Mouse (Mus musculus): ENCODE results near the gene Cldn16. TPM values are rescaled to one million over a fixed set of nuclear protein-coding genes. Genes with fewer than 3 reads are reported as not detected.

Cldn16 gene
- not detected in 2 replicates for polyA plus RNA-seq (2015; fragmentation: Nextera tagmentation; extraction: Ambion mirVana)

DNA sequence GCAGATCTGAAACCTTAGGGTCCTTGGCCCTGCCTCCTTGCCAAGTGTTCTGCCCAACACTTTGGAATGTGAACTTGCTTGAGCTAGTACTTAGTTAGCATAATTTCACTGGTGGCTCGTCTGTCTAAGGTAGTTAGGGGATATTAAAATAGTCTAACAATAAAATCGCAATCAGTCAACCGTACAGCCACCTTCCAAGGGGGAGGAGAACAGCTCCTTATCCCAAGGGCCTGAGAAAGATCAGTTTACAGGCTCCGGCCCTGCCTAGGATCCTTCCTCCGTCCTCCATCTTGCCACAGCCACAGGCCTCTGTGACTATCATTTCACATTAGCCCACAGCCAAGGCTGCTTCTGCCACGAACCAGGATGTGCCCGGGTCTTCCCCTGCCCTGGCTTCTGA lies at the start of gene Cldn16:
Gene Cldn16, plus strand, starts transcription at position 301 of the 400 bp plus-strand sequence.
- ATAC-seq (ENCODE audit: low read depth): no peak
- Histone ChIP-seq H3K4me1 (replicated peaks) (no peaks in the 10 kb centered on the region), H3K9me3 (no peaks in the 10 kb centered on the region), H3K36me3 (no peaks in the 10 kb centered on the region), H3K9ac (no peak within 1 kb of the TSS), H3K27ac (replicated peaks) (no peak within 1 kb of the TSS), H3K27me3 (no peaks in the 10 kb centered on the region), H3K4me2 (no peak within 1 kb of the TSS), H3K4me3 (no peak within 1 kb of the TSS)
- 83% methylated on average over 7 of the region's 7 CpGs for WGBS

DNA sequence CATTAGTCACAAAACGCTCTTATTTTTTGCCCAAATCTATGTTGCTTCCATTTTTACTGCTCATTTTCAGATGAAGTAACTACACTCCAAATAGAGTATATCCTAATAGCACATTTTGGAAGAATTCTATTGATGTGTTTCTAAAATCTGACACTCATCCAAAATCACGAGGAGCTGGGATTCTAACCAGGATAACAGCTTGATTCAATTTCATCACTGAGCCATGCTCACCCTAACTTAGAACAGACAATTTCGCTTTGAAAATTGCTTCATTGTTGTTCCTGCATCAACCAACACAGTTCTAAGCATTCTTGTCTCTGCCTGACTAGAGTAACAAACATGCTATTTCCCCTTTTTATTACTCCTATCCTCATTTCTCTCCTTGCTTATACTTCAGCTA lies 44.3 kb upstream of the Cldn16 start:
- no peak for ATAC-seq (ENCODE audit: low read depth)
- Histone ChIP-seq H3K4me1 (replicated peaks) (no peaks in the 10 kb centered on the region), H3K4me2 (no peak overlapping the region), H3K9ac (no peak overlapping the region), H3K36me3 (no peaks in the 10 kb centered on the region), H3K27ac (replicated peaks) (no peak overlapping the region), H3K9me3 (no peaks in the 10 kb centered on the region), H3K27me3 (no peaks in the 10 kb centered on the region), H3K4me3 (no peak overlapping the region)
- WGBS: 91% methylated on average over 3 of the region's 3 CpGs

DNA sequence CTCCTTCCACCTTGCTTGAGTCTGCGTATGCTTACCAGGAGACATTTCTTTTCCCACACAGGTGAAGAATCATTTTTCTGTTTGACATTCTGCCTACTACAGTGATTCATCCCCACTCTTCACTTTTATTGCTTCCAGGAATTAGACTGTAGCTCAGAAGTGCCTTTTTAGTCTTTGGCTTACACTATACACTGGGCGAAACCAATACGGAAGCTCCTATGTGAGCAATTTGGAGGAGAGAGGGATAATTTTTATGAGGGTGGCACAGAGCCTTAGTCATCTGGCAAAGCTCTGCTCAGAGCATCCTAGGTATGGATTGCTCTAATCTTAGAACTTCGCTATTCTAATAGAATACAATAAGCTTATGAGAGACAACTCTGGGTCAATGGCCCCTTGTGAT lies 40.9 kb upstream of the Cldn16 start:
- no peaks in the 10 kb centered on the region for H3K36me3 ChIP-seq
- H3K4me1 ChIP-seq (replicated peaks): no peaks in the 10 kb centered on the region
- ATAC-seq (ENCODE audit: low read depth): no peak
- no peak overlapping the region for H3K9ac ChIP-seq
- H3K4me3 ChIP-seq: no peak overlapping the region
- no peak overlapping the region for H3K4me2 ChIP-seq
- no peak overlapping the region for H3K27ac ChIP-seq (replicated peaks)
- H3K9me3 ChIP-seq: no peaks in the 10 kb centered on the region
- 92% methylated on average over 4 of the region's 4 CpGs for WGBS
- no peaks in the 10 kb centered on the region for H3K27me3 ChIP-seq

DNA sequence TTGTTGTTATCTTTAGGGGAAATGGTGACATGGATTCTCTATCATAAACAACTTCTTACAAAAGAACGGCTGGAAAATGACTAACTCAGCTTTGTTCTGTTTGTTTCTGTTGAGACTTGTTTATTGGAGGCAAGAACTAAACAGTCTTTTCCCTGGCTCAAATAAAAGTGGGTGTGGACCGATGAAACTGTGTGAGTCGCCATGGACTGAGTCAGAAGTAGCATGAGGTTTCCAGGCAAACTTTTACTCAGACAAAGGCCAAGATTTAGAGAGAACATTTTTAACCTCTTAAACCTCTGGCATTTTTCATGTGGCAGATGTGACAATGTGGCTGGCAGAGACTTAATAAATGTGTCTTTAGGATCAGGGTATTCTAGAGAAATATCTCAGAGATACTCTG lies 32.7 kb upstream of the Cldn16 start:
- no peak for ATAC-seq (ENCODE audit: low read depth)
- Histone ChIP-seq H3K9me3 (no peaks in the 10 kb centered on the region), H3K4me3 (no peak overlapping the region), H3K9ac (no peak overlapping the region), H3K36me3 (no peaks in the 10 kb centered on the region), H3K27ac (replicated peaks) (no peak overlapping the region), H3K4me2 (no peak overlapping the region), H3K27me3 (no peaks in the 10 kb centered on the region), H3K4me1 (replicated peaks) (no peaks in the 10 kb centered on the region)
- WGBS: 81% methylated on average over 3 of the region's 3 CpGs

DNA sequence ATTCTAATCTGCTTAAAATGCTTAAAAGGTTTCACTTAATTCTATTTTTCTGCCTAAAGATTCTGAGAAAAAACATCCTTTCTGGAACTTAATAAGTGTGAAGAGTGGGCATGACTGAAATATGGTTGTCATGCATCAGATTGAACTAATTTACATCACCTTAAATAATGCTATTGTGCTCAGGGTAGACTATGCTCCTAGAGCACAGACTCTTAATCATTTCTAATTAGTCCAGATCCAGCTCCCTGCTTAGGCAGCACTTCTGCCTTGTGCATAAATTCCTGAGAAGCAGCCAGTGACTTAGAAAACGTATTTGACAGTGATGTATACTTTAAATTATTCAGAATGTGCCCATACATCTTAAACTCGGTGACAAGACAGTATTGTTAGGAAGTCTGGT lies 29.4 kb upstream of the Cldn16 start:
- H3K4me2 ChIP-seq: no peak overlapping the region
- H3K27ac ChIP-seq (replicated peaks): no peak overlapping the region
- no peaks in the 10 kb centered on the region for H3K36me3 ChIP-seq
- ATAC-seq (ENCODE audit: low read depth): no peak
- 26% methylated on average over 2 of the region's 2 CpGs for WGBS
- H3K4me3 ChIP-seq: no peak overlapping the region
- H3K9me3 ChIP-seq: no peaks in the 10 kb centered on the region
- H3K27me3 ChIP-seq: no peaks in the 10 kb centered on the region
- no peaks in the 10 kb centered on the region for H3K4me1 ChIP-seq (replicated peaks)
- H3K9ac ChIP-seq: no peak overlapping the region

DNA sequence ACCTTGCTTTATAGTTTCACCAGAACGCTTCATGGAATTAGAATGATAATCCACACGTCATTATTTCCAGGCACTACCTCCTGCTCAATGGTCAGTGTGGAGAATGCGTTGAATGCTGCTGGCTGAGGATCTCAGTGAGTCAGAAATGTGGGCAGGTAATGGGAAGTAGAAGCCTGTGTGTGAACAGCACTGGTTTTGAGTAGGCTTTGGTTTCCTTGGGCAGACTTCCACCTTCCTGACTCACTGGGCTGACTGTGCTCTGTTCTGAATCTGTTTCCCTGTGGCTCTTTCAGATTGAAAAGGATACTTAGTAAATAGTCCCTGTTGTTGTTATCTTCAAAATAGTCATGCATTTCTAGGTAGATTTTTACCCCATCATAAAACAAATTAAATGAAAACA lies 22.9 kb upstream of the Cldn16 start:
- no peak overlapping the region for H3K9ac ChIP-seq
- no peaks in the 10 kb centered on the region for H3K9me3 ChIP-seq
- no peaks in the 10 kb centered on the region for H3K4me1 ChIP-seq (replicated peaks)
- H3K27me3 ChIP-seq: no peaks in the 10 kb centered on the region
- no peak overlapping the region for H3K4me2 ChIP-seq
- H3K27ac ChIP-seq (replicated peaks): no peak overlapping the region
- H3K4me3 ChIP-seq: no peak overlapping the region
- no peak for ATAC-seq (ENCODE audit: low read depth)
- whole genome bisulfite sequencing: 85% methylated on average over 3 of the region's 3 CpGs
- H3K36me3 ChIP-seq: no peaks in the 10 kb centered on the region

DNA sequence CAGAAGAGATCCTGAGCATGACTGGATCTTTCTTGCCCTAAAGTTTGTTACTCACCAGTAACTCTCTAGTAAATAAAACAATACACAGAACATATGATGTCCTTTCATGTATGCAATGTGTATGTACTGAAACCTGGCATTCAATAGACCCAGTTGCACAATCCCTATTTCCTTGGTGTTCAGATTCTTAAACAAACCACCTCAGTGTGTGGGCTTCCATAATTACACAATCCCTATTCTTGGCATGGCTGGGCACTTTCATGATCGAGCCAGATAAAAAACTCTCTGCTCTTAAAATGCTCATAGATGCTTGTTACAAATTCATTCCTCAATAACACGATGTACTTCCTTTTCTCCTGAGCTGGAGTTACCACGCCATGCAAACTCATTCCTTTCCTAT lies 21.8 kb upstream of the Cldn16 start:
- Histone ChIP-seq H3K4me3 (no peak overlapping the region), H3K36me3 (no peaks in the 10 kb centered on the region), H3K27ac (replicated peaks) (no peak overlapping the region), H3K4me2 (no peak overlapping the region), H3K9me3 (no peaks in the 10 kb centered on the region), H3K9ac (no peak overlapping the region), H3K4me1 (replicated peaks) (no peaks in the 10 kb centered on the region), H3K27me3 (no peaks in the 10 kb centered on the region)
- WGBS: 90% methylated on average over 3 of the region's 3 CpGs
- ATAC-seq (ENCODE audit: low read depth): no peak

DNA sequence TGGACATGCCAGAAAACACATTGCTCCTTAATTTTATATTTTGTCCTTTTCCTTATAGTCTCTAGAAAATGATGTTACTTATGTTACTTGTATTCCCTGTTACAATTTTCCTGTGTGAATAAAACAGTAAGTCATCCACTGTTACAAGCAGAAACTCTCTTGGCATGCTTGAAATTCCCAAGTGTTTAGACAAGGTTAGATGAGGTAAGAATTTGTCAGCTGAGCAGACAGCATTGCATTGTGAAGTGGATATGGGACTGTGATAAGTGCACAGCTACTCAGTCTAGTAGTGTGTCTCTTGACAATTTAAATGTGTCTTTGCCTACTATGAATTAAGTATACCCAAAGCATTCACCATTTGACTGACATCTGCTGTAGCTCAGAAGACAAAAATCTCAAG lies 18.1 kb upstream of the Cldn16 start:
- no peaks in the 10 kb centered on the region for H3K4me1 ChIP-seq (replicated peaks)
- H3K4me3 ChIP-seq: no peak overlapping the region
- H3K27ac ChIP-seq (replicated peaks): no peak overlapping the region
- no peaks in the 10 kb centered on the region for H3K9me3 ChIP-seq
- H3K9ac ChIP-seq: no peak overlapping the region
- H3K27me3 ChIP-seq: no peaks in the 10 kb centered on the region
- H3K4me2 ChIP-seq: no peak overlapping the region
- no peak for ATAC-seq (ENCODE audit: low read depth)
- H3K36me3 ChIP-seq: no peaks in the 10 kb centered on the region

DNA sequence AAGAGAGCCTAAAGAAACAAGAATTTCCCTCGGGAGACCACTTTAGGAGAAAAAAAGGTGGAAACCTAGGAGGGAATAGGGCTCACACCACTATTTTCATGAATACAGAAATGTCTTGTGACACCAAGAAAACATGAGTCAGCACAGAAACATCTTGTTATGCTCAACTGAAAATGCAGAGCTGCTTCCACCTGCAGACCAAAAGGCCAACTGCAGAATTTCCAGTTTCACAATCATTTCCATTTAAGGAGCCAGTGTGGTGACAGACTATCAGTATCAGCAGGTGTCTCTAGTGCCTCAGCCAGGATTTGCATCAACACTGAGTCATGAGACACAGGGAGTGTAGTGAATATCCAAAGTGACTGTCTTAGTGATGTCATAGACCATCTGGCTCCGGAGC lies 15.3 kb upstream of the Cldn16 start:
- ATAC-seq (ENCODE audit: low read depth): no peak
- H3K4me2 ChIP-seq: no peak overlapping the region
- 79% methylated on average over 2 of the region's 2 CpGs for WGBS
- no peaks in the 10 kb centered on the region for H3K27me3 ChIP-seq
- H3K9me3 ChIP-seq: no peaks in the 10 kb centered on the region
- no peak overlapping the region for H3K4me3 ChIP-seq
- H3K4me1 ChIP-seq (replicated peaks): no peaks in the 10 kb centered on the region
- no peak overlapping the region for H3K27ac ChIP-seq (replicated peaks)
- H3K36me3 ChIP-seq: no peaks in the 10 kb centered on the region
- no peak overlapping the region for H3K9ac ChIP-seq

DNA sequence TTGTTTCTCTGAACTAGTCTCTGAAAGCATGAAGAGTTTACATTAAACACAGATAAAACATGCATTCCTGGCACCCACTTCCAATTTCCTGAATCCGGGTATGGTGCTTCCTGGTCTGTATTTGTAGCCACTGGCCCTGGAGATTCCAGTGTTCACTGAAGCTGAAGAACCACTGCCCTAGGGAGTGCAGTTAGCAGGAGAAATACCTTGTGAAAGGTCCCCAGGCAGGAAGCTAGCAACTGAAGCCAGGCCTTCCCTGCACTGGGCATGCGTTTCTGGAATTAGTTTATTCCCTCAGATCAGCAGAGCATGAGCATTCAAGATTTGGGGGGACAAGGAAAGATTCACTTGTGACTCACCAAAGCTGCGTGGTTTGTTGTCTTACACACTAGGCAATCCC lies 8.8 kb upstream of the Cldn16 start:
- Histone ChIP-seq H3K4me2 (no peak overlapping the region), H3K9ac (no peak overlapping the region), H3K27me3 (no peaks in the 10 kb centered on the region), H3K4me1 (replicated peaks) (no peaks in the 10 kb centered on the region), H3K27ac (replicated peaks) (no peak overlapping the region), H3K4me3 (no peak overlapping the region), H3K36me3 (no peaks in the 10 kb centered on the region), H3K9me3 (no peaks in the 10 kb centered on the region)
- no peak for ATAC-seq (ENCODE audit: low read depth)
- WGBS: 71% methylated on average over 3 of the region's 3 CpGs

DNA sequence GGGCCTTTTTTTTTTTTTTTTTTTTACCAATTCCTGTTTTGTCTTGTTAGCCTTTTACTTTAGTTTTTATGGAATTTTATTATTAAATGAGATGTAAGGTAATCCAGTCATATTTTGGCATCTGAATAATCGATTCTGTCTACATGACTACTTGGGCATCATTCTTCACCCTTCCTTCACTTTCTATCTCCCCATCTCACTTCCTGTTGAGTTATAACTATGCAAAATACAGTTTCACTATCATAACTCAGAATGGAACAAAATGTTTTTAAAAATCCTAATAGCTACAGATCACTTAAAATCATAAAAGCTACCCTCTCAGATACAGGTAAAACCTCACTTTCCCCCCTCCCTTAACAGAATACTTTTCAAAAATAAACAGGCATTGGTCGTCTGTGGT lies 6.8 kb upstream of the Cldn16 start:
- Histone ChIP-seq H3K36me3 (no peaks in the 10 kb centered on the region), H3K27me3 (no peaks in the 10 kb centered on the region), H3K4me3 (no peak overlapping the region), H3K9me3 (no peaks in the 10 kb centered on the region), H3K4me1 (replicated peaks) (no peaks in the 10 kb centered on the region), H3K9ac (no peak overlapping the region), H3K27ac (replicated peaks) (no peak overlapping the region), H3K4me2 (no peak overlapping the region)
- 87% methylated on average over 2 of the region's 2 CpGs for WGBS
- ATAC-seq (ENCODE audit: low read depth): no peak

DNA sequence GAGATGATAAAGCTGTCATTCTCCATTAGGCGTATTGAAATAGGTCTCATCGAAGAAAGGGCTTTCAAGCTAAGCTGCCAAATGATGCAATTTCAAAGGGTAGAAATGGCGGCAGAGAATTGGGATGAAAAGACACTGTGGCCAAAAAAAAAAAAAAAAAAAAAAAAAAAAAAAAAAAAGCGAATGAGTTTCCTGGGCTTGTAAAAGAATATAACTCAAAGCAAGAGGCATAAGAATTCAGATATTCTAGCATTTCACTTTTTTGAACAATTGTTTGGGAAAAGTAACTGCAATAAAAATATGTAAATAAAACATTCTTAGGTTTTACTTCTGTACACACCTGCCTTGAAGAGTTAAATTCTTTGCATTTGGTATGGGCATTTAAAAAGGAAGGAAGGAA lies 3.6 kb downstream of the Cldn16 start:
- ATAC-seq (ENCODE audit: low read depth): no peak
- H3K27me3 ChIP-seq: no peaks in the 10 kb centered on the region
- H3K4me1 ChIP-seq (replicated peaks): no peaks in the 10 kb centered on the region
- H3K4me3 ChIP-seq: no peak overlapping the region
- H3K36me3 ChIP-seq: no peaks in the 10 kb centered on the region
- no peak overlapping the region for H3K27ac ChIP-seq (replicated peaks)
- H3K4me2 ChIP-seq: no peak overlapping the region
- H3K9ac ChIP-seq: no peak overlapping the region
- WGBS: 78% methylated on average over 4 of the region's 4 CpGs
- no peaks in the 10 kb centered on the region for H3K9me3 ChIP-seq

DNA sequence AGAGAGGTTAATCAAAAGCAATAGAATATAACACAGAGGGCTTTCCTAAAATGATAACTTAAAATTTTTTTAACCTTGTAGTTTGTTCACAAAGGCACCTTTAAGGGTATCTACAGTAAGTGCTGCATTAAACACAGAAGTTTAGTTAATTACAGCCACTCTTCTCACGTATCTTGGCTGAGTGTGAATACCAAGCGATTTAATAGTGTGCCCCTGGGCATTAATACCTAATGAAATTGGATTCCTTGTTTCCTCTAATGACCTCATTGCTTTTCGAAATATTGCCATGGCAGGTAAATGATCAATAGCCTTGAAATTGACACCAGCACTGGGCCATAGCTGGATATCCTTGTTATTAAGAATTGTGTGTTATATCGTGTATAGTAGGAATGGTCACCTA lies 8.3 kb downstream of the Cldn16 start:
- 69% methylated on average over 4 of the region's 4 CpGs for WGBS
- Histone ChIP-seq H3K36me3 (no peaks in the 10 kb centered on the region), H3K4me3 (no peak overlapping the region), H3K9ac (no peak overlapping the region), H3K9me3 (no peaks in the 10 kb centered on the region), H3K4me2 (no peak overlapping the region), H3K4me1 (replicated peaks) (no peaks in the 10 kb centered on the region), H3K27me3 (no peaks in the 10 kb centered on the region), H3K27ac (replicated peaks) (no peak overlapping the region)
- ATAC-seq (ENCODE audit: low read depth): no peak

DNA sequence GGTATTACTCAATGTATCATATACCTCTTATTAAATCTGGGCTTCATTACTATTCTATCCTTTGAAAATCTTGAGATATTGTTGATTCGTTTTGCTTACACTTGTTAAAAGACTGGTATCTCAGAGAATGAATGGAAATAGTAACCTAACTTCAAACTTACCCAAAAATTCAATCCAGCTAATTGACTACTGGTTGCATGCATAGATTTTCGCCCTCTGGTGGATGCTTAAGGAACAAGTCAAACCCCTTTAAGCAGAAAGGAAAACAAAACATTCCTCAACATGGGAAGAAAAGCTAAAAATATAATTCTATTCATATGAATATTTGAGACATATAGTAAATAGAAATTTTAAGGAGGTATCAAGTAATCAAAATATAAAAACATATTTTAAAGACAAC lies 32.8 kb downstream of the Cldn16 start:
- no peak overlapping the region for H3K4me2 ChIP-seq
- 13% methylated on average over 2 of the region's 2 CpGs for WGBS
- H3K4me3 ChIP-seq: no peak overlapping the region
- no peak for ATAC-seq (ENCODE audit: low read depth)
- no peaks in the 10 kb centered on the region for H3K4me1 ChIP-seq (replicated peaks)
- no peaks in the 10 kb centered on the region for H3K36me3 ChIP-seq
- no peaks in the 10 kb centered on the region for H3K27me3 ChIP-seq
- H3K9me3 ChIP-seq: no peaks in the 10 kb centered on the region
- no peak overlapping the region for H3K9ac ChIP-seq
- H3K27ac ChIP-seq (replicated peaks): no peak overlapping the region

Measured in neural tube, embryonic 13.5 days (tissue).